Mouse (Mus musculus): ENCODE measurements at regions not wholly inside any gene's neighbourhood (a gene's known extent, or its start where the extent isn't known, plus 50 kb on each side); places are given as distances from the start of the nearest gene placed in this dataset.

DNA sequence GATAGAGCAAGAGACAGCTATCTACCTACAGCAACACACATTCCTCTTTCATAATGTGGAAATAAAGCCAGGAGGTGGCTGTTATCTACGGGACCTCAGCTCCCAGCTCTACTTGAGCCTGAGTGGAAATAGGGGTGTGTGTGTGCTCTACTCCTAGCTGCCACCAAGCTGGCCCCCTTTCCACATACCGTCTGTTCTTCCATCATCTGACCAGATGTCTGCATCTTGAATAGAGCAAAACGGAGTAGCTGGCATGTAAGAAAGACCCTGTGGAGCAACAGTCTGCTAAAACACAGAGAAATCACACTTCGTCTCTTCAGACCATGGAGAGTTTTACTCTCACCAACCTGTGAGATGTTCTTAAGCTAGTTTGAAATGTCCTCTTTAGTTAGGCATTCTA, 454.9 kb downstream of the 1700129C05Rik start:
- WGBS = 88% methylated on average over 4 of the region's 4 CpGs

GRCm38 (mm10) chr14:58678781-58679180, 463.9 kb downstream of the 1700129C05Rik start:
- H3K4me3 ChIP-seq (replicated peaks; ENCODE audit: low read depth, low read length) = no peak overlapping the region
- H3K27ac ChIP-seq = no peak overlapping the region
- no peaks in the 10 kb centered on the region for H3K36me3 ChIP-seq (ENCODE audit: insufficient read depth, low read length)
- TF ChIP-seq CTCF (IDR thresholded peaks at IDR 0.05; ENCODE audit: low read depth) = no peak
- no peaks in the 10 kb centered on the region for H3K9me3 ChIP-seq (replicated peaks; ENCODE audit: low read length)
- DNase-seq (ENCODE audit: low spot score) = no peak
- no peak overlapping the region for H3K9ac ChIP-seq (ENCODE audit: low read depth, low read length)
- no peaks in the 10 kb centered on the region for H3K27me3 ChIP-seq (ENCODE audit: insufficient read depth, low read length)
- no peak overlapping the region for H3K4me2 ChIP-seq (ENCODE audit: low read length)
- no peak for ATAC-seq (replicated peaks; ENCODE audit: low FRiP score, low read depth)
- H3K4me1 ChIP-seq (replicated peaks; ENCODE audit: insufficient read depth, low read length) = no peaks in the 10 kb centered on the region
- 76% methylated on average over 6 of the region's 6 CpGs for WGBS

More for the DNA sequence above, 454.9 kb downstream of the 1700129C05Rik start:
- ATAC-seq (replicated peaks; ENCODE audit: low FRiP score, low read depth) = no peak
- Histone ChIP-seq H3K4me3 (replicated peaks; ENCODE audit: low read depth, low read length) (no peak overlapping the region), H3K4me1 (replicated peaks; ENCODE audit: insufficient read depth, low read length) (no peaks in the 10 kb centered on the region), H3K4me2 (ENCODE audit: low read length) (no peak overlapping the region), H3K27me3 (ENCODE audit: insufficient read depth, low read length) (no peaks in the 10 kb centered on the region), H3K36me3 (ENCODE audit: insufficient read depth, low read length) (no peaks in the 10 kb centered on the region), H3K27ac (no peak overlapping the region), H3K9me3 (replicated peaks; ENCODE audit: low read length) (no peaks in the 10 kb centered on the region), H3K9ac (ENCODE audit: low read depth, low read length) (no peak overlapping the region)
- no peak for TF ChIP-seq CTCF (IDR thresholded peaks at IDR 0.05; ENCODE audit: low read depth)
- no peak for DNase-seq (ENCODE audit: low spot score)

GRCm38 (mm10) chr14:58678126-58678656, 464.5 kb downstream of the 1700129C05Rik start:
- 32% methylated on average over 11 of the region's 11 CpGs for WGBS
- no peak for ATAC-seq (replicated peaks; ENCODE audit: low FRiP score, low read depth)
- no peak for TF ChIP-seq CTCF (IDR thresholded peaks at IDR 0.05; ENCODE audit: low read depth)
- Histone ChIP-seq H3K27me3 (ENCODE audit: insufficient read depth, low read length) (no peaks in the 10 kb centered on the region), H3K4me1 (replicated peaks; ENCODE audit: insufficient read depth, low read length) (no peaks in the 10 kb centered on the region), H3K9ac (ENCODE audit: low read depth, low read length) (no peak overlapping the region), H3K27ac (no peak overlapping the region), H3K36me3 (ENCODE audit: insufficient read depth, low read length) (no peaks in the 10 kb centered on the region), H3K9me3 (replicated peaks; ENCODE audit: low read length) (no peaks in the 10 kb centered on the region), H3K4me2 (ENCODE audit: low read length) (no peak overlapping the region), H3K4me3 (replicated peaks; ENCODE audit: low read depth, low read length) (no peak overlapping the region)
- DNase-seq (ENCODE audit: low spot score) = no peak

- ATAC-seq (replicated peaks; ENCODE audit: low FRiP score, low read depth) = no peak
- Histone ChIP-seq H3K4me1 (replicated peaks; ENCODE audit: insufficient read depth, low read length) (no peaks in the 10 kb centered on the region), H3K4me2 (ENCODE audit: low read length) (no peak overlapping the region), H3K9me3 (replicated peaks; ENCODE audit: low read length) (no peaks in the 10 kb centered on the region), H3K27ac (no peak overlapping the region), H3K4me3 (replicated peaks; ENCODE audit: low read depth, low read length) (no peak overlapping the region), H3K9ac (ENCODE audit: low read depth, low read length) (no peak overlapping the region), H3K36me3 (ENCODE audit: insufficient read depth, low read length) (no peaks in the 10 kb centered on the region), H3K27me3 (ENCODE audit: insufficient read depth, low read length) (no peaks in the 10 kb centered on the region)
- DNase-seq (ENCODE audit: low spot score) = no peak
- WGBS = 91% methylated on average over 3 of the region's 3 CpGs
- TF ChIP-seq CTCF (IDR thresholded peaks at IDR 0.05; ENCODE audit: low read depth) = no peak
Observed at GRCm38 (mm10) chr14:58675146-58675545, 467.5 kb downstream of the 1700129C05Rik start.

GRCm38 (mm10) chr14:58663946-58664345, 478.7 kb downstream of the 1700129C05Rik start:
- Histone ChIP-seq H3K4me3 (replicated peaks; ENCODE audit: low read depth, low read length) (no peak overlapping the region), H3K27me3 (ENCODE audit: insufficient read depth, low read length) (no peaks in the 10 kb centered on the region), H3K36me3 (ENCODE audit: insufficient read depth, low read length) (no peaks in the 10 kb centered on the region), H3K9me3 (replicated peaks; ENCODE audit: low read length) (no peaks in the 10 kb centered on the region), H3K4me1 (replicated peaks; ENCODE audit: insufficient read depth, low read length) (peaks cover 5% of the 10 kb centered on the region; the same call in 1 of the 2 replicates), H3K4me2 (ENCODE audit: low read length) (no peak overlapping the region), H3K27ac (no peak overlapping the region), H3K9ac (ENCODE audit: low read depth, low read length) (no peak overlapping the region)
- ATAC-seq (replicated peaks; ENCODE audit: low FRiP score, low read depth) (no peak), DNase-seq (ENCODE audit: low spot score) (no peak)
- TF ChIP-seq CTCF (IDR thresholded peaks at IDR 0.05; ENCODE audit: low read depth) = peak; percentile 58
- 45% methylated on average over 1 of the region's 1 CpGs for WGBS

- Histone ChIP-seq H3K4me1 (replicated peaks; ENCODE audit: insufficient read depth, low read length) (peaks cover 5% of the 10 kb centered on the region; the same call in 1 of the 2 replicates), H3K9ac (ENCODE audit: low read depth, low read length) (no peak overlapping the region), H3K9me3 (replicated peaks; ENCODE audit: low read length) (no peaks in the 10 kb centered on the region), H3K4me2 (ENCODE audit: low read length) (no peak overlapping the region), H3K27ac (no peak overlapping the region), H3K36me3 (ENCODE audit: insufficient read depth, low read length) (no peaks in the 10 kb centered on the region), H3K27me3 (ENCODE audit: insufficient read depth, low read length) (no peaks in the 10 kb centered on the region), H3K4me3 (replicated peaks; ENCODE audit: low read depth, low read length) (no peak overlapping the region)
- WGBS = 37% methylated on average over 5 of the region's 5 CpGs
- no peak for ATAC-seq (replicated peaks; ENCODE audit: low FRiP score, low read depth)
- no peak for TF ChIP-seq CTCF (IDR thresholded peaks at IDR 0.05; ENCODE audit: low read depth)
- no peak for DNase-seq (ENCODE audit: low spot score)
Observed at GRCm38 (mm10) chr14:58662601-58663000, 480.1 kb downstream of the 1700129C05Rik start.

- H3K4me3 ChIP-seq (replicated peaks; ENCODE audit: low read depth, low read length) = no peak overlapping the region
- no peak for ATAC-seq (replicated peaks; ENCODE audit: low FRiP score, low read depth)
- H3K4me2 ChIP-seq (ENCODE audit: low read length) = no peak overlapping the region
- no peaks in the 10 kb centered on the region for H3K36me3 ChIP-seq (ENCODE audit: insufficient read depth, low read length)
- no peaks in the 10 kb centered on the region for H3K27me3 ChIP-seq (ENCODE audit: insufficient read depth, low read length)
- H3K27ac ChIP-seq = no peak overlapping the region
- no peak for TF ChIP-seq CTCF (IDR thresholded peaks at IDR 0.05; ENCODE audit: low read depth)
- DNase-seq (ENCODE audit: low spot score) = no peak
- H3K4me1 ChIP-seq (replicated peaks; ENCODE audit: insufficient read depth, low read length) = peaks cover 5% of the 10 kb centered on the region; the same call in 1 of the 2 replicates
- H3K9me3 ChIP-seq (replicated peaks; ENCODE audit: low read length) = no peaks in the 10 kb centered on the region
- 75% methylated on average over 3 of the region's 3 CpGs for WGBS
- H3K9ac ChIP-seq (ENCODE audit: low read depth, low read length) = no peak overlapping the region
Observed at GRCm38 (mm10) chr14:58661416-58661815, 481.3 kb downstream of the 1700129C05Rik start.

Measured in kidney, postnatal 0 days (tissue).